Mouse (Mus musculus) stomach, embryonic 15.5 days (tissue): ENCODE data around the gene Pdzd7. TPM values are rescaled to one million over a fixed set of nuclear protein-coding genes. Genes with fewer than 3 reads are reported as not detected.
A peak's percentile ranks its signal among the peaks of the same experiment; 100 is the strongest.

Experiments
- ATAC-seq: fragments of 200-750 bp; cut with Nextera tagmentation; 2 replicates; pipeline ENCODE4 v1.8.0; 2017; ENCODE audit warnings: low read depth, moderate number of reproducible peaks, moderate TSS enrichment; ENCODE audit not compliant: insufficient read depth, low FRiP score
- H3K27ac ChIP-seq: fragments of 300-500 bp; sonication (generic); 2 replicates; pipeline ENCODE4 v1.5.1; 2015; ENCODE audit warnings: mild to moderate bottlenecking, inconsistent platforms
- H3K27me3 ChIP-seq: fragments of 300-500 bp; sonication (generic); replicated peaks from 2 replicates; pipeline ENCODE4 v1.6.1; 2015; ENCODE audit warnings: inconsistent platforms
- H3K36me3 ChIP-seq: fragments of 300-500 bp; sonication (generic); 2 replicates; pipeline ENCODE4 v1.6.1; 2015; ENCODE audit warnings: inconsistent platforms
- H3K4me1 ChIP-seq: fragments of 300-500 bp; sonication (generic); 2 replicates; pipeline ENCODE4 v1.6.1; 2015; ENCODE audit warnings: inconsistent platforms
- H3K4me2 ChIP-seq: fragments of 300-500 bp; sonication (generic); 2 replicates; pipeline ENCODE4 v1.6.1; 2015; ENCODE audit warnings: mild to moderate bottlenecking, inconsistent platforms
- H3K4me3 ChIP-seq: fragments of 300-500 bp; sonication (generic); replicated peaks from 2 replicates; pipeline ENCODE4 v1.5.1; 2015; ENCODE audit warnings: inconsistent platforms
- H3K9ac ChIP-seq: fragments of 300-500 bp; sonication (generic); 2 replicates; pipeline ENCODE4 v1.6.1; 2015; ENCODE audit warnings: inconsistent platforms
- H3K9me3 ChIP-seq: fragments of 300-500 bp; sonication (generic); 2 replicates; pipeline ENCODE4 v1.6.1; 2016; ENCODE audit warnings: inconsistent platforms
- WGBS: fragments of 180-500 bp; shearing (Covaris S2); methylation state at CpG from one replicate; pipeline ENCODE4 v1.1.7; 2015; 5-methylcytosine and 5-hydroxymethylcytosine counted together
- polyA plus RNA-seq: library from polyadenylated mRNA; unstranded; fragments of >200 nt; fragmentation: Nextera tagmentation; extraction: Ambion mirVana; gene quantifications from 2 replicates; pipeline ENCODE4 v1.2.1, GENCODE M21; 2015

The Pdzd7 gene
- polyA plus RNA-seq, 1 experiment from 2014 or later = 0.33 TPM

- H3K27me3 ChIP-seq = peaks cover 45% of the 10 kb centered on the region
- peaks cover 48% of the 10 kb centered on the region for H3K4me1 ChIP-seq
- WGBS = 2% methylated on average over 32 of the region's 32 CpGs
- peak overlapping the region; percentile 39 for H3K9ac ChIP-seq
- no peaks in the 10 kb centered on the region for H3K9me3 ChIP-seq
- peak overlapping the region; percentile 97; the same call in 1 of the 2 replicates for H3K27ac ChIP-seq
- H3K4me2 ChIP-seq = peak overlapping the region; percentile 97
- peak; percentile 32 for ATAC-seq
- H3K4me3 ChIP-seq = peak overlapping the region; percentile 78
- H3K36me3 ChIP-seq = no peaks in the 10 kb centered on the region
These were observed 30.0 kb upstream of the Pdzd7 start for GRCm38 (mm10) chr19:45075323-45076035.

DNA sequence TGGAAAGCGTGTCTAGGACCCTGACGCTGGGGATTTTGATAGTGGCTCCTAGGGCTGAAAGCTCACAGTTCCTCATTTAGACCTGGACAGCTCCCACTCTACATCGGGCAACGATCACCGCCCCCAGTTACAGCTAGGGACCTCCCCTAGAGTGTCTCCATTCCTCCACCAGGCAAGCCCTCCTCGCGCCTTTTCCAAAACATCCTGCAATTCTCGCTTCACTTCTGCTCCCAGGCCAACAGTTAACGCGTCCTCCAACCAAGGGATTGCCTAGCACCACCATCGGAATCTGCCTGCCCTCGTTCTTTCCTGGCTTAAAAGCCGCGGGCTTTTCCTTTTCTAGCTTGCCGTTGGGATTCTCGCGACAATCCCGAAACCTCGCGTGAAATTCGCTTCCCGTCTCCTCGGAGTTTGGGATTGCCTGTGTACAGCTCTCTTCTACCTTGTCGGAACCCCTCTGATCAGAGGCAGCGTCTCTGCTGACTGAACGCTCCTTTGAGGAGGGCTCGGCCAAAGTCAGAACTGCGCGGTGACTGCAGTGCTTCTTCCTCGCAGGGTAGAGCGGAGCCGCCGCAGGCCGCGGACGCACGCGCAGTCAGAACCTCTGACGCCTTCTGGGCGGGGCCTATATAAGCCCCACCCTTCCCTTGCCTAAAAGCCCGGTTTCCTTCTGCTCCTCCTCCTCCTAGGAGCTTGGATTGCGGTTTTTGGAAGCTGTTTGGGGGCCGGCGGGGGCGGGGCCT lies 29.2 kb upstream of the Pdzd7 start, which contains the start of gene Kazald1:
TSS of gene Kazald1 (plus strand) at position 662 of the 743 bp plus-strand sequence.
- peak within 1 kb of the TSS; percentile 97 for H3K4me2 ChIP-seq
- peaks cover 41% of the 10 kb centered on the region for H3K4me1 ChIP-seq
- H3K9ac ChIP-seq = peak within 1 kb of the TSS; percentile 89
- H3K9me3 ChIP-seq = no peaks in the 10 kb centered on the region
- H3K36me3 ChIP-seq = no peaks in the 10 kb centered on the region
- ATAC-seq = peak; percentile 86
- H3K27me3 ChIP-seq = peaks cover 38% of the 10 kb centered on the region
- peak within 1 kb of the TSS; percentile 78 for H3K4me3 ChIP-seq
- WGBS = under 1% methylated on average over 45 of the region's 45 CpGs
- peak within 1 kb of the TSS; percentile 97 for H3K27ac ChIP-seq

DNA sequence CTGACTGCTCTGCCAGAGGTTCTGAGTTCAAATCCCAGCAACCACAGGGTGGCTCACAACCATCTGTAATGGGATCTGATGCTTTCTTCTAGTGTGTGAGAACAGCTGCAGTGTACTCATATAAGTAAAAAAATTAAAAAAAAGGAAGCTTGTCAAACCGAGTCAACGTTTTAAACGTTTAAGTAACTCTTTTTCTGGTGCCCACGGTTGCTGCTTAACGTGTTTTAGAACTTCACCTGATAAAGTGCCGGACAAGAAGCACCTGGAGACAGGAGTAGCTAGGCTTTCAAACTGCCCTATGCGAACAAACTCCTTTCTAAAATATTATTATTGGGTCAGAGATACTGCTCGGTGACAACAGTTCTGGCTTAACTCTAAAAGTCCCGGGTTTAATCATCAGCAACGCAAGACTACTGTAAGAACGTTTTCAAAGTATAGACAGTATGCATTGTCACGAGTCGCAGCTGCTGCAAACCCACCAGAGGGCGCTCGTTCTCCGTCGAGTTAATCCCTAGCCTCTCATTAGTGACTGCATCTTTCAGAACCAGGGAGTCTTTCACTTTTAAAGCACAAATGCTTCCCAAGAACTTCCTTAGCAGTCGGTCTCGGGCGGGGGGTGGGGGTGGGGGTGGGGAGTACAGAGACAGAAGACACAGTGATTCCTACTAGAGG lies 28.5 kb upstream of the Pdzd7 start:
- no peaks in the 10 kb centered on the region for H3K9me3 ChIP-seq
- H3K4me2 ChIP-seq = peak overlapping the region; percentile 97
- peak overlapping the region; percentile 78 for H3K4me3 ChIP-seq
- H3K9ac ChIP-seq = peak overlapping the region; percentile 89; the same call in 1 of the 2 replicates
- peaks cover 35% of the 10 kb centered on the region for H3K4me1 ChIP-seq
- 6% methylated on average over 20 of the region's 20 CpGs for whole genome bisulfite sequencing
- ATAC-seq = 0 out of 2 replicates have a peak, but pooled peaks have one; percentile 44
- peak overlapping the region; percentile 97 for H3K27ac ChIP-seq
- H3K27me3 ChIP-seq = peaks cover 32% of the 10 kb centered on the region
- no peaks in the 10 kb centered on the region for H3K36me3 ChIP-seq

DNA sequence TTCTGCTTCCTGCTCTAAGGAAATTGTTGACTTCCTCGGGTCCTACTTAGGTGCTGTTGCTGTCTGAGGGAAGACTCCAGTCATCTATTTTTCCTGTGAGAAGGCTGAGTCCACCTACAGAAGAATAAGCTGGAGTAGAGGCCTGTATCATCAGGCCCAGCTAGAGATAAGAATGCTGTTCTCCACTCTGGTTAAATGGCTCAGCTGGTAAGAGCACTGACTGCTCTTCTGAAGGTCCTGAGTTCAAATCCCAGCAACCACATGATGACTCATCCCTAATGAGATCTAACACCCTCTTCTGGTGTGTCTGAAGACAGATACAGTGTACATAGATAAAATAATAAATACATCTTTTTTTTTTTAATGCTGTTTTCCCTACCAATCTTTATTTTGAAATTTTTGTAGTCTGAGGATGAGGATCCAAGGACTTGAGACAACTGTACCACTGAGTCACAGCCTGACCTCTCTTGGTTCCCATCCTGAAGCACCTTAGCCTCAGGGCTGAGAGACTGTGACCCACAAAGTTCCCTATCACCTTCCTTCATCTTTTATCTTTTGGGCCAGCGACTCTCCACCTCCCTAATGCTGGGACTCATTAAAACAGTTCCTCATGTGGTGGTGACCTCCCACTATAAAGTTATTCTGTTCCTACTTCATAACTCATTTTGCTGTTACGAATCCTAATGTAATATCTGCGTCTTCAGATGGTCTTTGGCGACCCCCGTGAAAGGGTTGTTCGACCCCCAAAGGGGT lies 22.4 kb upstream of the Pdzd7 start:
- no peak overlapping the region for H3K4me3 ChIP-seq
- H3K27ac ChIP-seq = no peak overlapping the region
- H3K9me3 ChIP-seq = no peaks in the 10 kb centered on the region
- H3K9ac ChIP-seq = no peak overlapping the region
- no peaks in the 10 kb centered on the region for H3K36me3 ChIP-seq
- ATAC-seq = no peak
- no peak overlapping the region for H3K4me2 ChIP-seq
- peaks cover 51% of the 10 kb centered on the region for H3K27me3 ChIP-seq
- no peaks in the 10 kb centered on the region for H3K4me1 ChIP-seq
- 76% methylated on average over 7 of the region's 7 CpGs for WGBS

GRCm38 (mm10) chr19:45067170-45067569 lies 21.7 kb upstream of the Pdzd7 start:
- 32% methylated on average over 17 of the region's 17 CpGs for WGBS
- Histone ChIP-seq H3K27me3 (peaks cover 51% of the 10 kb centered on the region), H3K9ac (no peak overlapping the region), H3K9me3 (no peaks in the 10 kb centered on the region), H3K4me1 (no peaks in the 10 kb centered on the region), H3K4me3 (no peak overlapping the region), H3K27ac (no peak overlapping the region), H3K4me2 (no peak overlapping the region), H3K36me3 (no peaks in the 10 kb centered on the region)
- ATAC-seq = no peak

DNA sequence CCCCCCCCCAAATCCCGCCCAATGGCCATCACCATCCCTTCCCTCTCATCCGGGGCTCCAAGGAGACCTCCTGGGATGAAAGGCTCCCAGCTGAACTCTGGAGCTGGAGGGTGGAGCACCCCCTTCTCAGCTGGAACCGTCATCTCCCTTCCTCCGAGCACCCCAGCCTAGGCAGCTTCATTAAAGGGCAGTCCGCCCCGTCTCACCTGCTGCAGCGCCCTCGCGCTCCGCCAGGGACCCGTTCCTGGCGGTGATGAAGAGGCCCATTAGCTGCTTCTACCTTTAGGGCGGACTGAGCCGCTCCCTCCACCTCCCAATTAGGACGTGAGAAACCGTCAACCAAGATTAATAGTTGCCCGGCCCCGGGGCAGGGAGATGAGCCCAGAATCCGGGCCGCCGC lies 19.7 kb upstream of the Pdzd7 start:
- 3% methylated on average over 20 of the region's 21 CpGs for WGBS
- no peak overlapping the region for H3K4me3 ChIP-seq
- ATAC-seq = no peak
- H3K4me1 ChIP-seq = no peaks in the 10 kb centered on the region
- peaks cover 51% of the 10 kb centered on the region for H3K27me3 ChIP-seq
- H3K9me3 ChIP-seq = no peaks in the 10 kb centered on the region
- H3K36me3 ChIP-seq = no peaks in the 10 kb centered on the region
- H3K27ac ChIP-seq = no peak overlapping the region
- H3K4me2 ChIP-seq = peak overlapping the region; percentile 3; the same call in 1 of the 2 replicates
- no peak overlapping the region for H3K9ac ChIP-seq

DNA sequence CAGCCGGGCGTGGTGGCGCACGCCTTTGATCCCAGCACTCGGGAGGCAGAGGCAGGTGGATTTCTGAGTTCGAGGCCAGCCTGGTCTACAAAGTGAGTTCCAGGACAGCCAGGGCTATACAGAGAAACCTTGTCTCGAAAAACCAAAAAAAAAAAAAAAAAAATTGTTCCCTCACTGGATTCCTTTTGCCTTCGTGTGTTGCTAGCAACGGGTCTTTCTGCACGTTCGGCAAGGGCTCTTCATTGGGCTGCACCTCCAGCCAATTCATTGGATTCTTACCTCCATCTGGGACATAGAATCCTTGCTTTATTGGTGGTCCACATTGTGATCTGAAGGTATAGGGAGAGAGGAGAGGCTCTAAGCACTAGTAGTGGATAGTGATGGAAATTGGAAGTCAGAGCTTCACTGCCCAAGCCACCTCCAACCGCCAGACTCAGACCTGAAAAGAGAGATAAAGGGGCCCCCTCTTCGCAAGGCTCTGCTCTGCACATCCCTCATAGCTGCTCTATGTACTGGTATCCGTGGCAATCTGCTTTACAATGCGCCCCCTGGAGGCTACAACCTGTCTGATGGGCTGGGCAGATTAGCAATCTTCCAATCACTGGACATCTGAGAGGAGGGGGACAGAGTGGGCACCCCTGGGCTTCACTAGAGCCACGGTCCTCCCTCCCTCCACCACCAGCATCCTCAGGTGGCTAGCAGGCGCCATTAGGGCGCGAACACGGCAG lies 18.2 kb upstream of the Pdzd7 start:
- Histone ChIP-seq H3K9me3 (no peaks in the 10 kb centered on the region), H3K9ac (no peak overlapping the region), H3K4me2 (no peak overlapping the region), H3K27ac (no peak overlapping the region), H3K4me3 (no peak overlapping the region), H3K4me1 (peaks cover 8% of the 10 kb centered on the region; the same call in 1 of the 2 replicates), H3K36me3 (no peaks in the 10 kb centered on the region), H3K27me3 (peaks cover 49% of the 10 kb centered on the region)
- 42% methylated on average over 20 of the region's 20 CpGs for WGBS
- no peak; the same call in 1 of the 2 replicates for ATAC-seq

DNA sequence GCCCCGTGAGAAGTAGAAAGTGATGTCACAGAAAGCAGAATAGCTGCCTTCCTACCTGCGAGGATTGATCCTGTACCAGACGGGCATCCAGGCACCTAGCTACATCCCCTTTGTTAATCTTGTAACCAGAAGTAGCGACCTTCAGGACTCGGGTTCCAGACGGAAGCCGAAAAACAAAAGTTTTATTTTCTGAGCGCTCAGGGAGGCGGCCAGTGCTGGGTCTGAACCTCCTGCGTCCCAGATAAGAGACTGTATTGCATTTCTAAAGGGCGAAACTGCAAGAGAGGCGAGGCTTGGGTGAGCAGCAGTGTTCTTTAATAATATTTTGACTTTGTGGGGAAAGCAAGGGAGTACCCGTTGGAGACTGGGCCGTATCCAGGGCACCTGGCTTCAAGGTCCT lies 13.3 kb upstream of the Pdzd7 start:
- Histone ChIP-seq H3K36me3 (no peaks in the 10 kb centered on the region), H3K9me3 (no peaks in the 10 kb centered on the region), H3K4me1 (peaks cover 18% of the 10 kb centered on the region), H3K27ac (peak overlapping the region; percentile 98), H3K9ac (peak overlapping the region; percentile 65), H3K4me2 (peak overlapping the region; percentile 83), H3K27me3 (0 out of 2 replicates have a peak, but pooled peaks cover 2% of the 10 kb centered on the region), H3K4me3 (peak overlapping the region; percentile 62)
- 1% methylated on average over 14 of the region's 14 CpGs for WGBS
- ATAC-seq = no peak

DNA sequence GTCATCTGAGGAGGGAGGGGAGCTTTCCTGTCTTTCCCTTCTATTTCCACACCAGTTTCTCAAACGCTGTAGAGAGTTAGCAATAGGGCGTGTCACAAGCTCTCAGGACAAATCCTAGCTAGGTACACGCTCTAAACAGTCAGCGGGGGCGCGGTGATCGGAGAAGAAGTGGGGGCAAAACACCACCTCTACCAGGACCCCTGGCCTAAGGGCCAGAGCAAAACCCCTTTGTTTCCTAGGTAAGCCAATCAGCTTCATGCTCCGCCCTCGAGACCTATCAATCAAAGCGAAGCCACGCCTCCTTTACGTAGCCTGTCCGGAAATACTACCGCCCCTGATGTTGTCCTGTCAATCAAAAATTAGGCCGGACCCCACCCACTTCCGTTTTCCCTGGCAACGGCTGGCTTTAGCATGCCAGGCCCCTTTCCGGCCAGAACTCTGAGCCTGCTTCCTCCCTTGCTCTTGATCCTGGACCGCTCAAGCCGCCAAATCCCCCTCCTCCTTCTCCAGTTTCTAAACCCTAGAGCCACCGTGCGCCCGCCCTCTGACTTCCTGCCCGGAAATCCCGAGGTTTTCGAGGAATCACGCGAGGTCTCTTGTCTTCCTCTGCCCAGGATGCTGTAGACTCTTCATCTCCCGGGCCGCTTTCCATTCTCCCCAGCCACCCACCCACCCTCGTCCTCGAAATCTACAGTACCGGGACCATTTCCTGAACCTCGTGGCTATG lies 12.8 kb upstream of the Pdzd7 start:
- no peaks in the 10 kb centered on the region for H3K9me3 ChIP-seq
- H3K4me2 ChIP-seq = peak overlapping the region; percentile 83
- H3K27me3 ChIP-seq = no peaks in the 10 kb centered on the region
- peak overlapping the region; percentile 65 for H3K9ac ChIP-seq
- H3K4me3 ChIP-seq = peak overlapping the region; percentile 62
- peaks cover 18% of the 10 kb centered on the region for H3K4me1 ChIP-seq
- H3K36me3 ChIP-seq = no peaks in the 10 kb centered on the region
- ATAC-seq = peak; percentile 86
- WGBS = under 1% methylated on average over 34 of the region's 34 CpGs
- H3K27ac ChIP-seq = peak overlapping the region; percentile 98

DNA sequence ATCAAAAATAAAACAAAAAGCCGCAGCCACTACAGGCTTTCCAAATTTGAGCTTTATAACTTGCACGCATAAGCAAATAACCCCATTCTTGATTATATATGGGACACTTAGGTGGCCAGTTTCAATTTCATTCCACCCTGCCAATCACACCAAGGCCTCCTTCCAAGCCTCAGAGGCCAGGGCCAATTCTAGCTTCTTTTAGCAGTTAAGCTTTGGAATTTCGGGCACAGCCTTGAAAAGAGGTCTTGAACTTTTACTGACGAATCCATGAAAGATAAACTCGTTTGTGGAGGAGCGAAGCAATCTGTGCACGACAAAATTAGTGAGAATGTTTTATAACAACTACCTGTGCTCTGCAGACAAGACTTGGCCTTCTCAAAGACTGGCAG lies 12.2 kb upstream of the Pdzd7 start:
- Histone ChIP-seq H3K27ac (peak overlapping the region; percentile 98), H3K9ac (peak overlapping the region; percentile 18; the same call in 1 of the 2 replicates), H3K27me3 (no peaks in the 10 kb centered on the region), H3K4me2 (peak overlapping the region; percentile 83), H3K4me1 (peaks cover 18% of the 10 kb centered on the region), H3K4me3 (peak overlapping the region; percentile 62), H3K36me3 (no peaks in the 10 kb centered on the region), H3K9me3 (no peaks in the 10 kb centered on the region)
- ATAC-seq = no peak
- WGBS = 24% methylated on average over 7 of the region's 7 CpGs
